Mouse (Mus musculus): ENCODE data around the gene Tbrg1. TPM values are rescaled to one million over a fixed set of nuclear protein-coding genes. Genes with fewer than 3 reads are reported as not detected.

Tbrg1 gene
- total RNA-seq (2022), result 10 to 100 TPM; 46.2 to 55.5 (median 51.5) TPM

DNA sequence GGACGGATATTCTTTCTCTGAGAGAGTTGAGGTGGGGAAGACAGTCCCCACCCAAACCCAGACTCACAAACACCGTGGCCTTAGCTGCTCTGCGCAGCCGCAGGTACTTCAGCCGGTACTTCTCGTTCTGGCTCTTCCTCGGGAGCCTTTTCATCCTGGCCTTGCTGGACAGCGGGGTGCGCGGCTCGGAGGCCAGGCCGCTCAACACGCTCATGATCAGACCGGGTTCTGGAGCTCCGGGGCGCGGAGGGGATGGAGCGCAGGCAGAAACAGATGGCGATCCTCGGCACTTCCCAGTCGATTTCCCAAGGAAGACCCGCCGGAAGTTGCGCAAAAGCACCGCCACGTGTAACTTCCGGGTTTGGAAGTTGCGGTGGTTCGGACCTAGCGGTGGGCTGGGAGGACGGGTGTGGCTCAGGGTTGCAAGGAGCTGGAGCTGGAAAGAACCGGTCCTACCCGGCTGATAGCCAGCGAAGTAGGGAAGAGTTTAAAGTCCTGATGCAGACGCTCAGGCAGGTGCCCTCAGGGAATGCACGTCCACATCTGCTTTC lies at the start of gene Tbrg1:
TSS of gene Tbrg1 (minus strand) at position 382 of the 551 bp plus-strand sequence.
- peak; percentile 60 to 67 for DNase-seq (ENCODE audit: low spot score in 2 of 2)

DNA sequence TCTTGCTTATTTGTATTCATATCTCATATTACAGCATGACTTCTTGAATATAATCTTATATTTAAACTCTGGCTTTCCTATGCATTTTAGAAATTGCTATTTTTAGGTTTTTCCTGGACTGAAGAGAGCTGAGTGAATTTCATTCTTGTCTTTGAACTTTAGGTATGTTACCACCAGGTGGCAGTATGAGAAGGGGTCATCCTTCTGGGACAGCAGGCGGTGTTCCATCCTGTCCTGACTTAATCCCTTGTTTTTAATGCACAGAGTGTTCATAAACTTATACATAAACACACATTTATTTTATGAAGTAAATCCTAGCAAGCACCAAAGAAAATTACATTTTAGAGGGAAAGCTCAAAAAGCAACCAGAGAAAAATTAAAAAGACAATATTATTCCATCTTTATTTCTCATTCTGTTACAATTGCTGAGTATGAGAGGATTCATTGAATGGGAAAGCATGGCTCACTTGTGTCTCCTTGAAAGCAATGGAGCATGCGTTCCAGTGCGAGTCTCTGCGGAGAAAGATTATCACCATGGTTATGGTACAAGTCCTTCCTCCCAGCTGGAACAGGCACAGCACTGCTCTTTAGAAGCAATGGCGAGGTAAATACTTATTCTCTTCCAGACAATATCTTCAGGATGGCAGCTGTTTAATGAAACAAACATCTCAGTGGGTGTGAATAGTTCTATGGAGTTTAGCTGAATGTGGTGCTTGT lies 33.0 kb upstream of the Tbrg1 start:
- DNase-seq (ENCODE audit: low spot score in 2 of 2), result no peak

- DNase-seq (ENCODE audit: low spot score in 2 of 2), result peak in 1 of 2 experiments; percentile 15
These were observed 30.8 kb upstream of the Tbrg1 start for GRCm38 (mm10) chr9:37687941-37688303.

GRCm38 (mm10) chr9:37687288-37687940 lies 30.3 kb upstream of the Tbrg1 start:
- no peak for DNase-seq (ENCODE audit: low spot score in 2 of 2)

- peak in 1 of 2 experiments; percentile 56 for DNase-seq (ENCODE audit: low spot score in 2 of 2)
These were observed 24.0 kb upstream of the Tbrg1 start for GRCm38 (mm10) chr9:37681123-37681522.

- DNase-seq (ENCODE audit: low spot score in 2 of 2), result peak in 1 of 2 experiments; percentile 71
These were observed 18.2 kb upstream of the Tbrg1 start for GRCm38 (mm10) chr9:37675287-37675686.

DNA sequence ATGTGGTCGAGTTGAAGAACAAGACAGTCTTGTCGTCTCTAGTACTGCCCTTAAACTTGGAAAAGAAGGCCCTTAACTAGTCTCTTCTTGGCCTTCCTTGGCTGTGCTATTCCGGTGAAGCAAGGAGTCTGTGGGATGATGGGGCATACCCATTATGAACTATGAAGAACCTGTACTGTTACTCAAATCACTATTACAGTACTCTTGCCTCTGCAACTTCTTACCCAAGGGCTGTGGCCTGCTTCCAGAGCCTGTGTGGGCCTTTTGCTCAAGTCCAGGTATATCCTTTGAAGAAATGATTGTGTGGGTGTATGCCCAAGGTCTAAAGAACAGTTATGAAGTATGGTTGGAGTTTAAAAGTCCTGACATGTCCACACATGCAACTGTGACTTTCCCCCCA lies 13.1 kb upstream of the Tbrg1 start:
- no peak for DNase-seq (ENCODE audit: low spot score in 2 of 2)

GRCm38 (mm10) chr9:37669678-37670077 lies 12.6 kb upstream of the Tbrg1 start:
- DNase-seq (ENCODE audit: low spot score in 2 of 2), result no peak

DNA sequence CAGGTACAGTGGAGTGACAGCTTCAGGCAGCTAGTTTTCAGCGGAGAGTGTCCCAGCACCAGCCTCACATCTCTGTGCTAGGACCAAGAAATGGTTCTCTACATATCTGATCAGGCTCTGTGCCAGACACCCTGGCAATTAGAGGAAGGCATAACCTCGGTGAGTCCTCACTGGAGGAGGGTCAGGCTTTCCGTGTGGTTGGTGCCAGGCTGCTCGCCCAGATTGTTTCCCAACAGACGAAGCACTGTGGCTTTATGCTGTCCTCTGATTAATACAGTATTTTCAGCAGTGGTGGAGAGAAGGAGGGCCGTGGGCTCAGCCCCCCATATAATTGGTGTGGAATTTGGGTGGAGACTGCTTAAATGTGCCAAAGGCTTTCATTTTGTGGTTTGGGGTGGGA lies 12.0 kb upstream of the Tbrg1 start, which contains the start of gene Panx3:
TSS of gene Panx3 (minus strand) at position 121 of the 400 bp plus-strand sequence.
- no peak for DNase-seq (ENCODE audit: low spot score in 2 of 2)

DNA sequence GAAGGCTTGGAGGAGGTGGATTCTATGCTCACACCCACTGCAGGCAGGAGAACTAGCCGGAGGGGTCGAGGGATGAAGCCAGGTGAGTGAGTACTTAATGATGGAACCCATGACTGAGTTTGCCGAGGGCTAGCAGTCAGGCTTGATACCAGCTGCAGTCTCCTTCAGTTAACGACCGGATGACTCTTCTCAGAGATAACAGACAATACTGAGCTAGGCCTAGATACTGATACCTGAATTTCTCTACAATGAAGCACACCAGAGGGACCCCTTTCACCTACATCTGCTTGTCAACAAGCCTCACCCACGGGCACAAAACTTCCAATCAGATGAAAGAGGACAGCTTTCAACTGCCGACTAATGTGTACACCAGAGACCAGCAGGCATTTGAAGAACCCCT lies 8.9 kb upstream of the Tbrg1 start:
- no peak for DNase-seq (ENCODE audit: low spot score in 2 of 2)

DNA sequence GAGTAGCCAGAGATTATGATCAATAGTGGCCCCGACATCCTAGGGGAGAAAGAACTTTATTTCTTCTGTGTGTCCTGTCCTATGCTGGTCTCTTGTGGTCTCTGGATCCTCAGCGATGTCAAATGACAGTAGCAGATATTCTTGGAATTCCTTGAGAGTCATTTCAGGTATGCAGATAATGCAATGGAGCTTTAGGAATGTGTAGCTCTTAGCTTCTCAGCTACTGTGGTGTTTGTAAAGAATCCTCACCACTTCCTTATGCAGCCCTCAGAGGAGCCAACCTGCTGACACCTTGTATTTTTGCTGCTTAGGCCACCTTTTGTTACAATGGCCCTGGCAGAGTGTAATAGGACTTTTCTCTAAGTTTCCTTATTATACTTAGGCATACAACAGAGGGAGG lies 7.5 kb upstream of the Tbrg1 start:
- no peak for DNase-seq (ENCODE audit: low spot score in 2 of 2)

DNA sequence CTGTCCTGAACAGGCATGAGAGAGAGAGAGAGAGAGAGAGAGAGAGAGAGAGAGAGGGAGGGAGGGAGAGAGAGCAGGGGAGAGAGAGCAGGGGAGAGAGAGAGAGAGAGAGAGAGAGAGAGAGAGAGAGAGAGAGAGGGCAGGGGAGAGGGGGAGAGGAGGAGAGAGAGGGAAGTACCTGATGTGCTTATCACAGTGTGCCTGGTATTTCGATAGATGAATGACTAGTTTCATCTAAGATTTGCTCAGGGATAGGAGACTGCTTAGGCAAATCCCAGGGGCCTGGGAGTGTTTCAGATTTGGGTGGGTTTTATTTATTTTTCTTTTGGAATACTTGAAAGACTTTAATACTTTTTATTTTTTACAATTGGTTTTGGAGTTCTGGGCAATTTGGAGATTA lies 6.1 kb upstream of the Tbrg1 start:
- DNase-seq (ENCODE audit: low spot score in 2 of 2), result no peak

GRCm38 (mm10) chr9:37659413-37659812 lies 2.3 kb upstream of the Tbrg1 start:
- DNase-seq (ENCODE audit: low spot score in 2 of 2), result no peak

- DNase-seq (ENCODE audit: low spot score in 2 of 2), result no peak
These were observed 652 bp downstream of the Tbrg1 start for GRCm38 (mm10) chr9:37656439-37656881.

GRCm38 (mm10) chr9:37655961-37656360 lies 1.2 kb downstream of the Tbrg1 start:
- DNase-seq (ENCODE audit: low spot score in 2 of 2), result no peak

- DNase-seq (ENCODE audit: low spot score in 2 of 2), result no peak
These were observed 3.3 kb downstream of the Tbrg1 start for GRCm38 (mm10) chr9:37653836-37654235.

DNA sequence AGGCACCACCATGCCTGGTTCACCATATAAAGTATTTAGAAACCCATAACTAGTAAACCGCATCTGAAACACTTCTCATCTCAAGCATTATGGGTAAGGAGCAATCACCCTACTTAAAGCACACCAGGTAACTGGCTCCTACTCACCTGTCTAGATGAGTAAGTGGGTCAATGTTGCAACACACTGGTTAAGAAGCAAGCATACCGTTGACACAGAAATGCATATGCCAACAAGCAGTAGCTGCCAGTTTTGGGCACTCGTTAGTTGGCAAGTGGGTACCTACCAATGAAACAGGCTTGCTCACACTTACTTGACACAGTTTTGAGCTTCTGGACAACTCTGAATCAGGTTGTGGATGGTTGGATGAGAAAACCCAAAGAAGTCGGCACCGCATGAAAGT lies 6.5 kb downstream of the Tbrg1 start:
- DNase-seq (ENCODE audit: low spot score in 2 of 2), result no peak

- DNase-seq (ENCODE audit: low spot score in 2 of 2), result no peak
These were observed 10.9 kb downstream of the Tbrg1 start for GRCm38 (mm10) chr9:37646246-37646645.

- DNase-seq (ENCODE audit: low spot score in 2 of 2), result no peak
These were observed 18.4 kb downstream of the Tbrg1 start for GRCm38 (mm10) chr9:37638721-37639120.

GRCm38 (mm10) chr9:37636800-37637542 lies 20.1 kb downstream of the Tbrg1 start:
- no peak for DNase-seq (ENCODE audit: low spot score in 2 of 2)

GRCm38 (mm10) chr9:37636335-37636734 lies 20.8 kb downstream of the Tbrg1 start:
- no peak for DNase-seq (ENCODE audit: low spot score in 2 of 2)

GRCm38 (mm10) chr9:37634269-37634668 lies 22.8 kb downstream of the Tbrg1 start:
- DNase-seq (ENCODE audit: low spot score in 2 of 2), result no peak
